Mouse (Mus musculus) lung, postnatal 10 days (tissue): Measurements from ENCODE around the gene Olfr666.
"Not testable (repeated sequence)": the region's sequence is repeated elsewhere in the genome, so short reads cannot be mapped to it uniquely, and the experiment has no call there.

ENCODE experiments used
- DNase-seq: peaks from one replicate; pipeline ENCODE4 v3.0.0; 2021

Olfr666 gene

GRCm38 (mm10) chr7:104895852-104896251, at the start of gene Olfr666:
Gene Olfr666 (minus strand): TSS chr7:104895952.
- DNase-seq = no peak

- no peak for DNase-seq
These were observed 38.2 kb upstream of the Olfr666 start, which contains the start of gene Olfr669 for GRCm38 (mm10) chr7:104933940-104934339. Gene Olfr669 (plus strand): TSS chr7:104934240.

GRCm38 (mm10) chr7:104927957-104928356, 32.2 kb upstream of the Olfr666 start, which contains the start of gene Olfr668:
Gene Olfr668 (minus strand): TSS chr7:104928057.
- DNase-seq = no peak

GRCm38 (mm10) chr7:104921382-104921781, 25.6 kb upstream of the Olfr666 start, which contains the start of gene Olfr667:
Gene Olfr667 (minus strand): TSS chr7:104921482.
- no peak for DNase-seq

- DNase-seq = no peak
These were observed 18.0 kb downstream of the Olfr666 start, which contains the start of gene Olfr665 for GRCm38 (mm10) chr7:104877731-104878130. Gene Olfr665 (plus strand): TSS chr7:104878031.

GRCm38 (mm10) chr7:104861381-104861780, 34.4 kb downstream of the Olfr666 start:
- DNase-seq = no peak

- no peak for DNase-seq
These were observed 38.1 kb downstream of the Olfr666 start for GRCm38 (mm10) chr7:104857683-104858082.

GRCm38 (mm10) chr7:104856709-104857108, 39.0 kb downstream of the Olfr666 start, which contains the start of gene Usp17la:
Gene Usp17la (plus strand): TSS chr7:104857009.
- DNase-seq = not testable (repeated sequence)

- DNase-seq = no peak
These were observed 40.5 kb downstream of the Olfr666 start for GRCm38 (mm10) chr7:104855248-104855750.

GRCm38 (mm10) chr7:104851546-104851945, 44.2 kb downstream of the Olfr666 start:
- DNase-seq = not testable (repeated sequence)

GRCm38 (mm10) chr7:104843731-104844287, 51.9 kb downstream of the Olfr666 start:
- DNase-seq = no peak

- DNase-seq = no peak
These were observed 53.2 kb downstream of the Olfr666 start, which contains the start of gene Usp17lb for GRCm38 (mm10) chr7:104842503-104842902. Gene Usp17lb (minus strand): TSS chr7:104842603.
